Comparison of ENCODE assay signal across 8 mouse cellular contexts in genomic region chr11:79018954-79019704, GRCm38 (mm10). TPM values are rescaled to one million over a fixed set of nuclear protein-coding genes. Genes with fewer than 3 reads are reported as not detected.
DNase-seq lines count a peak whose midpoint lies in the region; ATAC-seq and TF ChIP-seq lines count a peak whose summit lies in the region.

No protein-coding gene starts in this region.

- no peaks in the 10 kb centered on the region for H3K27me3 ChIP-seq in kidney, adult 2 months (replicated peaks; ENCODE audit: control insufficient read depth, insufficient read depth, low read length)
- H3K27me3 ChIP-seq in kidney, embryonic 15.5 days, result no peaks in the 10 kb centered on the region
- no peaks in the 10 kb centered on the region for H3K27me3 ChIP-seq in limb, embryonic 10.5 days (ENCODE audit: low read depth, poor library complexity, severe bottlenecking)
- H3K27me3 ChIP-seq in neural tube, embryonic 11.5 days (ENCODE audit: control insufficient read depth, insufficient read depth, low read length), result no peaks in the 10 kb centered on the region

- no peak overlapping the region for H3K27ac ChIP-seq in kidney, adult 2 months (ENCODE audit: insufficient read depth, low read depth, low read length)
- no peak overlapping the region for H3K27ac ChIP-seq in kidney, embryonic 15.5 days
- H3K27ac ChIP-seq in limb, embryonic 10.5 days, result no peak overlapping the region
- no peak overlapping the region for H3K27ac ChIP-seq in neural tube, embryonic 11.5 days (ENCODE audit: low read depth, low read length)

- peak; percentile 79 for TF ChIP-seq CTCF in kidney, adult 2 months (conservative IDR thresholded peaks at IDR 0.05; ENCODE audit: insufficient read depth, insufficient read length, low read depth, low read length)

- no peaks in the 10 kb centered on the region for H3K9me3 ChIP-seq in kidney, embryonic 15.5 days (replicated peaks)
- H3K9me3 ChIP-seq in limb, embryonic 10.5 days (replicated peaks), result no peaks in the 10 kb centered on the region
- no peaks in the 10 kb centered on the region for H3K9me3 ChIP-seq in neural tube, embryonic 11.5 days (ENCODE audit: control insufficient read depth, low read length)

- intact Hi-C loops in heart, postnatal 36 days (cut with DNase I), result loop anchor here (5.0 kb wide), 2 partner anchors 273 to 378 kb away; no protein-coding TSS in a partner anchor

- ATAC-seq in kidney, embryonic 15.5 days (replicated peaks; ENCODE audit: low FRiP score), result no peak
- ATAC-seq in neural tube, embryonic 11.5 days (ENCODE audit: insufficient read depth, low FRiP score, low TSS enrichment), result no peak

- H3K4me2 ChIP-seq in kidney, embryonic 15.5 days, result no peak overlapping the region
- no peak overlapping the region for H3K4me2 ChIP-seq in neural tube, embryonic 11.5 days (ENCODE audit: low read depth)

- H3K4me3 ChIP-seq in kidney, adult 2 months (ENCODE audit: insufficient read depth, low read depth, low read length), result no peak overlapping the region
- no peak overlapping the region for H3K4me3 ChIP-seq in kidney, embryonic 15.5 days (replicated peaks)
- no peak overlapping the region for H3K4me3 ChIP-seq in limb, embryonic 10.5 days
- no peak overlapping the region for H3K4me3 ChIP-seq in neural tube, embryonic 11.5 days (ENCODE audit: low read depth, low read length)

- peak; percentile 70 for DNase-seq in kidney, adult 2 months
- DNase-seq in adrenal gland, adult (ENCODE audit: inconsistent age in 2 of 2, low spot score in 1 of 2), result peak; percentile 70 to 91
- peak; percentile 83 for DNase-seq in embryo, embryonic 10 days (ENCODE audit: low spot score)
- peak; percentile 78 to 89 for DNase-seq in heart, postnatal 36 days
- peak; percentile 81 for DNase-seq in limb, embryonic 10.5 days (ENCODE audit: low spot score)
- DNase-seq in neural tube, embryonic 11.5 days (ENCODE audit: low spot score), result peak; percentile 64
- peak; percentile 50 for DNase-seq in testis, postnatal 14 days (ENCODE audit: low spot score)

- no peak for TF ChIP-seq POLR2A in kidney, adult 2 months (IDR thresholded peaks at IDR 0.05; ENCODE audit: low read depth, low read length)

- H3K9ac ChIP-seq in kidney, embryonic 15.5 days, result no peak overlapping the region
- no peak overlapping the region for H3K9ac ChIP-seq in neural tube, embryonic 11.5 days (ENCODE audit: low read length)

- 59% methylated on average over 11 of the region's 11 CpGs for WGBS in kidney, adult 2 months
- WGBS in kidney, embryonic 15.5 days, result 54% methylated on average over 11 of the region's 11 CpGs
- WGBS in limb, embryonic 10.5 days, result 53% methylated on average over 11 of the region's 11 CpGs
- 57% methylated on average over 11 of the region's 11 CpGs for WGBS in neural tube, embryonic 11.5 days

- H3K4me1 ChIP-seq in kidney, adult 2 months (ENCODE audit: control insufficient read depth, insufficient read depth, low read length), result no peaks in the 10 kb centered on the region
- H3K4me1 ChIP-seq in kidney, embryonic 15.5 days, result peaks cover 47% of the 10 kb centered on the region
- peaks cover 59% of the 10 kb centered on the region for H3K4me1 ChIP-seq in limb, embryonic 10.5 days
- H3K4me1 ChIP-seq in neural tube, embryonic 11.5 days (ENCODE audit: control insufficient read depth, insufficient read depth, low read length), result no peaks in the 10 kb centered on the region

- no peaks in the 10 kb centered on the region for H3K36me3 ChIP-seq in kidney, adult 2 months (ENCODE audit: control insufficient read depth, insufficient read depth, low read length)
- H3K36me3 ChIP-seq in kidney, embryonic 15.5 days, result peaks cover 45% of the 10 kb centered on the region
- H3K36me3 ChIP-seq in limb, embryonic 10.5 days, result peaks cover 20% of the 10 kb centered on the region
- peaks cover 2% of the 10 kb centered on the region; the same call in 1 of the 2 replicates for H3K36me3 ChIP-seq in neural tube, embryonic 11.5 days (ENCODE audit: control insufficient read depth, insufficient read depth, low read length)

RNA-seq across cellular contexts. Expression of gene Lgals9, which starts 34.4 kb away (rescaled TPM):
- polyA plus RNA-seq in kidney, adult 2 months (2012; rRNA removed), result 55.3 and 63.4 TPM in 2 replicates
- polyA plus RNA-seq in kidney, embryonic 15.5 days (2015; fragmentation: Nextera tagmentation; extraction: Ambion mirVana), result 40.5 and 49.9 TPM in 2 replicates
- 10 to 100 TPM; 24.7 to 32.5 TPM for total RNA-seq in heart, postnatal 36 days (2021)
- 1.0 and 1.8 TPM in 2 replicates for polyA plus RNA-seq in limb, embryonic 10.5 days (2016; fragmentation: Nextera tagmentation; extraction: Ambion mirVana)
- 5.9 and 7.6 TPM in 2 replicates for polyA plus RNA-seq in neural tube, embryonic 11.5 days (2014; fragmentation: Nextera tagmentation; extraction: Ambion mirVana)
